Mouse (Mus musculus) layer of hippocampus, adult 9-10 months (tissue): ENCODE measurements around the gene Lrrc2.

Source experiments
- DNase-seq: peaks from one replicate; pipeline ENCODE4 v3.0.0; 2022; ENCODE audit warnings: low spot score

The Lrrc2 gene

GRCm38 (mm10) chr9:110988078-110988477 lies 36.7 kb downstream of the Lrrc2 start:
- DNase-seq: no peak

DNA sequence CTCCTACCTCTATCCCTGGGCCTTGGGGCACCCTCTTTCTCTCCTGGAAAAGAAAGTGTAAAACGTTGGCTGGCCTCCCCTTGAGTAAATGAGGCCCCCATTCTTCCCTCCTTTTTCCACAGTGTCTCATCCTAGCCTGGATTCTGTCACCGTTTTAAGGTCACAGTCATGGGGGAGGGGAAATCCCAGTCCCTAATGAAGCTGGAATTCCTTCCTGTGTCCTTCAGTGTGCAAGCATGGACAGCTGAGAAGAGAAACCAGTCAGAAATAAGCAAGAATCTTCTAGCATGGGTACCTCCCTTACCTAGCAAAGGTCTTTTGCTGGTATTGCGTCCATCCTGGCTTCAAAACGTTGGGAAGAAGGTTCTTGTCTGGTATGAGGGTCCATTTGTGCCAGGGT lies 37.8 kb downstream of the Lrrc2 start:
- DNase-seq: no peak

DNA sequence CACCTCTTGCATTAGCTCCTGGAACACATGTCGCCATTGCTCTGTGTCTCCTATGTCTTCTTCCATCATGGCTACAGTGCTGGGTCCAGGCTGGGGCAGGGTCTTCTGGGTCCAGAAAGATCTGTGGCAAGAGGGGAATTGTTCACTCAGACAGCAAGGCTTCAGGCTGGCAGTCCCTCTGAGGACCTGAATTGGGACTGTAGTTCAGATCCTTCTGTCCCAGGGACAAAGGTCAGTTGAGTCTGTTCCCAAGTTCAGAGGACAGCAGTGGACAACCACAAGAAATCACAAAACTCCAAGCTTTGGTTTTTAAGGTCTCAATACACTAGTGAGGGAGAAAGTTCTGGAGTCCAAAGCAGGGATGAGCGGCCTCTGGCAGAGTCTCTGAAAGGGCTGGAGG lies 38.2 kb downstream of the Lrrc2 start:
- DNase-seq: no peak

DNA sequence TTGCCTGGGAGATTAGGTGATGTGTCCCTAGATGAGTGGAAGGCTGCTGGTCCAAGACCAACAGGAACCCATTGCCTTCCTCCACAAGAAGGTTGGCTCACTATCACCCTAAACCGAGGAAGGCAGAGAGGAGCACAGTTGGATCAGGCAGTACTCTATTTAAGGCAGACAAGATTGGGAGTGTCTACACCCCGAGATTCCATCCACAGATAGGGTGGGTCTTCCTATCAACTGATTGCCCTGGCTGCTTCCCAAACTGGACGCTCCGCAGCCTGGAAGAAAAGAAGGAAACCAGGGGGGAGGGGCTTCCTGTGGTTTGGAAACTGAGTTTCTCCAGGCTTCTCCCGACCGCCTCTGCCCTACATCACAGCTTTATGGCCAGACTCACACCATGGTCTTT lies 38.9 kb downstream of the Lrrc2 start, which contains the start of gene Rtp3:
Rtp3 (minus strand) TSS at position 380 of the 400 bp plus-strand sequence.
- no peak for DNase-seq

GRCm38 (mm10) chr9:110993281-110993709 lies 42.0 kb downstream of the Lrrc2 start:
- DNase-seq: no peak

GRCm38 (mm10) chr9:110994716-110995172 lies 43.4 kb downstream of the Lrrc2 start:
- peak; percentile 26 for DNase-seq

- DNase-seq: peak; percentile 71
Observed at GRCm38 (mm10) chr9:110997245-110997644, 45.9 kb downstream of the Lrrc2 start.

DNA sequence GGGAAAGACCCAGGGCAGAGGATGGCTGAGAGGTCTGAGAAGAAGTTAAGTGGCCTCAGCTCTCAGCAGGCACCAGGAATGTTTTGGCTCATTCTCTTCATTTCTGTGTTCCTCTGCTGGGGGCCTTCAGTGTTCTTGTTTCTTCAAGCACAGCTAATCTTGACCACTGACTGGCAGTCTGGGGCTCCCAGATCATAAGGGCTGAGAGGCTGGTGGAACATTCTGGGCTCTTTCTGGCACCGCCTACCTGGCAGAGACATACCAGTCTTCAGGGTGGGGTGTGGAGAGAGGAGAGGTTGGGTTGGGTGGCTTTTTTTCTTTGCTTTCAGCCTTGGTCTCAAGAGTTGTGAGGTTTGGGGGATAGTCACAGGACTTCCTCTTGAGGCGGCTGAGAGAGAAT lies 47.7 kb downstream of the Lrrc2 start:
- DNase-seq: no peak

GRCm38 (mm10) chr9:110999856-111000255 lies 48.5 kb downstream of the Lrrc2 start:
- DNase-seq: no peak

DNA sequence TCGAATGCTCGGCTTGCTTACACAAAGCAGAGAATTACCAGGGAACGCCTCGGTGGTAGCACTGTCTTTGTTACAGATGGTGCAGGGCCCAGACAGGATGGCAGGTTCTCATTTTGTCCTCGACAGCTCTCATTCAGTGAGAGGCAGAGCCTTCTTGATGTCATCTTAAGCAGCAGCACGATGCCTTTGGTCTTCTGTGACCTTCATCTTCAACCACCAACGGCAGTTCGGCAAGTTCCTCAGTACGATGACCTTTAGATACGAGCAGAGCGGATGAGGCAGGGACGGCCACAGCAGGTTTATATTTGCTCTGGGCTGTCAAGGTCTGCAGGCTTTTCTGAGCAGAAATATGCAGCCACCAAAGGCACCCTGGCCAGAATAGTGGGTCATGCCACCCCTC lies 50.3 kb downstream of the Lrrc2 start:
- DNase-seq: no peak

DNA sequence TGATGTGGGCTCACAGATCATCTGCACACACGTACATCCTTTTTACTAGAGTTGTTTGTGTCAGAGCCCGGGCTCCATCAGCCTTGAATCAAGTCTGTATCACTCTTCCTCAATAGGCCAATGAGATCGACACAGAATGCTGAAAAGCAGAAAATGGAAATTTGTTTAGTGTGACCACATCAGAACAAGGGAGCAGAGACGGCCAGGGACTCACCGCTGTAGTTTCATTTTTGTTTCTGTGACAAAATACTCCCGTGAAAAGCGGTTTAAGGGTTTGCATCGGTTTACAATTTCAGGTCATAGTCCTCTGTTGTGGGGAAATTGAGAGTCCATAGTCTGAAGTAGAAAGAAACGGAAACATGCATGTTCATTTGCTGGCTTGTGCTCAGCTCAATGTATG lies 51.9 kb downstream of the Lrrc2 start:
- DNase-seq: no peak

- DNase-seq: no peak
Observed at GRCm38 (mm10) chr9:111006544-111006943, 55.2 kb downstream of the Lrrc2 start.

GRCm38 (mm10) chr9:111009763-111010162 lies 58.4 kb downstream of the Lrrc2 start:
- no peak for DNase-seq

DNA sequence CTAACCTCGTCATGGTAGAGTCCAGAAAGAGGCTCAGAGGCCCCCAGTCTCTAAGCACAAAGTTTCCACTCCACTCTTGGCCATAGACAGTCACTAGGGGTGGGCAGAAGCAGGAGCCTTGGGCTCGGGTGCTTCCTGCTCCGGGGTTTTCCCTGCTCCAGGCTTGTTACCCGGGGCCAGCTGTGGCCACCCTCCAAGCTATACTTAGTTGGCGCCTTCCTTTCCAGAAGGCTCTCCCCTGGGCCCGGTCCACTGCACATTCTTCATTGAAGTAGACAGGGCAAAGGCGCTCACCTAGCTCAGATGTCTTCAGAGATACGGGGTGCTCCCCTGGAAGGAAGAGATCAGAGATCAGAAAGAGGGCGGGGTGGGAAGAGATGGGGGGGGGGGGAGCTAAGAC lies 60.2 kb downstream of the Lrrc2 start:
- no peak for DNase-seq

DNA sequence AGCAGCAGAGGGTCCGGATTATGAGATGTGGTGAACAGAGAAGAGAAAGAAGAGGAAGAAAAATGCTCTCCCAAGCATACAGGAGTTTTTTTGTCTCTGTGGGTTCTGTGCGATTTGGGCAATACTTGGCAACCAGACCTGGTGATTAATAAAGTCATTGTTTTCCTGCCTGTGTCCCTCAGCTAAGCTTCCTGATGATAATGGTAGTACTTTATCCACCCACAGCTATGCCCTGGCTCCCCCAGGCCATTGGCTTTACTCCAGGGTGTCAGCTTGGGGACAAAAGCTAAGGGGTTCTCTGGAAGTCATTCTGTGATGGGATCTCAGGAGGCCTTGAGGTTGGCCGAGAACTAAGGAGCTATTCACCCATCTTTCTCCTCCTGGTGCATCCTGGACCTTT lies 60.7 kb downstream of the Lrrc2 start:
- DNase-seq: no peak

GRCm38 (mm10) chr9:111015658-111016057 lies 64.3 kb downstream of the Lrrc2 start:
- DNase-seq: no peak

GRCm38 (mm10) chr9:111019022-111019421 lies 67.7 kb downstream of the Lrrc2 start, which contains the start of gene Ltf:
TSS of gene Ltf (plus strand) at chr9:111019271.
- no peak for DNase-seq

GRCm38 (mm10) chr9:111026791-111027190 lies 75.4 kb downstream of the Lrrc2 start:
- no peak for DNase-seq
